Mouse (Mus musculus) urinary bladder, postnatal 14 days (tissue): ENCODE data around the gene Erp27.

Experiments
- DNase-seq: peaks from one replicate; pipeline ENCODE4 v3.0.0; 2021; ENCODE audit warnings: low spot score

Gene Erp27

DNA sequence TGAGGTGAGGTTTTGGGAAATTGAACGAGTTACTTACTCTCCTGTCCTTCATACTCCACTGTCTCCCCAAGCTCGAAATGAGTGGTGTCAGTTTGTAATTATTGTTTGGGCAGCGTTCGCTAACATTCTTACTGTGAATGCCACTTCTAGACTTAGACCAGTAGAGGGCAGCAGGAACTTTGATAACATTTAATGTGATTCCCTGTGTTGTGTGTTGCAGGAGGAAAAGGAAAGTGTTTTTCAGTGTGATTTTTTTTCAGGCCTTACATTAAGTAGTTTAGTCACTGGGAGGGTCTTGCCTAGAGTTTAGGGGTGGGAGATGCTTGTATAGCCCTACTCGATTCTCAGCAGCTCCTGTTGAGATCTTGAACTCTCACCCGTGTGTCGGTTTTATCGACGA, 61.0 kb downstream of the Erp27 start:
- no peak for DNase-seq

DNA sequence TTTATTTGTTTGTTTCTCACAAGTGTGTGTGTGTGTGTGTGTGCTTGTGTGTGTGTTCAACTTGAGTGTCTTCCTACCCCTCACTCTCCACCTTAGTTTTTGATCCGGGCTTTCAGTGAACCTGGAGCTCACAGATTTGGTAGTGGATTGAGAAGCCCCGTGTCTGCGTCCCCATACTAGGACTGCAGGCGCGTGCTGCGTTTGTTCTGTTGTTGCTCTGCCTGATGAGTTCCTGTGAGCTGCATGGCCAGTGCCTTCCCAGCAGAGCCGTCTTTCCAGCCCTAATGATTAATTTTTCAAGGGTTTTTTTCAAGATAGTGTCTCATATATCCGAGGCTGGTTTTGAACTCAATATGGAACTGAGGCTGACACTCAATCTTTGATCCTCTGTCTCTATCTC, 63.6 kb downstream of the Erp27 start:
- DNase-seq, result no peak

DNA sequence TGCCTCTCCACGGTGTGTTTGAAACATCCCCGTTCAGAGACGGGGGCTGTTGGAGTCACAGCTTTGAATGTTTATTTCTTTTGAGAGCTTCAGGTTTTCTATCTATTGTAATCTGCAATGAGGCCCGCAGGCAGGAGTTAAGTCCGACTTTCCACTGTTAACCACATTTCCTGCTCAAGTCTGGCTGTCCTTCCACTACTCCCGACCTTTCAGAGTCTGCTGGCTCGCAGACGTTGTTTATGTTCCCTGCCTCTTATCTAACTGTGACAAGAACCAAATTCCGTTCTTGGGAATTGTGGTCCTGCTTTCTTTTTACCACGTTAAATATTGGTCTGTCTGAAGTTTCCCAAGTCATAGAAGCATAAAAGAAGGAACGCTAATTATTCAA, 64.1 kb downstream of the Erp27 start:
- peak; percentile 49 for DNase-seq
